Comparison of ENCODE assay signal across 13 mouse cellular contexts in genomic region chr7:35128677-35129567, GRCm38 (mm10). TPM values are rescaled to one million over a fixed set of nuclear protein-coding genes. Genes with fewer than 3 reads are reported as not detected.
DNase-seq lines count a peak whose midpoint lies in the region; ATAC-seq and TF ChIP-seq lines count a peak whose summit lies in the region.
"Had no signal": no experiment of that assay in that cellular context is flagged by ENCODE, and none has a peak within 500 bp of the region (broad histone marks: within the 10 kb centered on the region; RNA-seq: fewer than 3 reads in every experiment).

No protein-coding gene starts in this region.

- ATAC-seq in embryonic facial prominence, embryonic 13.5 days (ENCODE audit: insufficient number of reproducible peaks, insufficient read depth, low FRiP score, low TSS enrichment, low read depth): no peak
- ATAC-seq in midbrain, embryonic 13.5 days: no peak
- no peak for ATAC-seq in midbrain, postnatal 0 days (ENCODE audit: low FRiP score)
- ATAC-seq in lung, embryonic 15.5 days (ENCODE audit: borderline replicate concordance, extremely low read depth, low FRiP score, low TSS enrichment): peak; percentile 20; the same call in 1 of the 2 replicates
- no peak for ATAC-seq in forebrain, embryonic 12.5 days (ENCODE audit: low FRiP score)

- no peak for DNase-seq in embryonic facial prominence, embryonic 10.5 days (ENCODE audit: low spot score)
- DNase-seq in midbrain, postnatal 0 days (ENCODE audit: low spot score): no peak
- peak; percentile 64 to 78 for DNase-seq in urinary bladder, postnatal 36 days (ENCODE audit: low spot score in 2 of 2)
- DNase-seq in frontal cortex, postnatal 10 days (ENCODE audit: low spot score in 2 of 2): no peak
- DNase-seq: adrenal gland, postnatal 10 days; cerebellum, postnatal 25 days; thymus, postnatal 25 days had no signal

- H3K4me1 ChIP-seq in embryonic facial prominence, embryonic 13.5 days: peaks cover 29% of the 10 kb centered on the region
- H3K4me1 ChIP-seq in embryonic facial prominence, embryonic 10.5 days: peaks cover 24% of the 10 kb centered on the region
- 0 out of 2 replicates have a peak, but pooled peaks cover 2% of the 10 kb centered on the region for H3K4me1 ChIP-seq in midbrain, embryonic 13.5 days (replicated peaks)
- no peaks in the 10 kb centered on the region for H3K4me1 ChIP-seq in midbrain, postnatal 0 days (ENCODE audit: insufficient read depth, low read length)
- peaks cover 39% of the 10 kb centered on the region for H3K4me1 ChIP-seq in lung, embryonic 15.5 days
- no peaks in the 10 kb centered on the region; the same call in 1 of the 2 replicates for H3K4me1 ChIP-seq in forebrain, embryonic 12.5 days
- H3K4me1 ChIP-seq: hindbrain, embryonic 15.5 days had no signal

- H3K9ac ChIP-seq in embryonic facial prominence, embryonic 13.5 days: 0 out of 2 replicates have a peak overlapping the region, but pooled peaks have one; percentile 1
- H3K9ac ChIP-seq in midbrain, embryonic 13.5 days (replicated peaks): 0 out of 2 replicates have a peak overlapping the region, but pooled peaks have one; percentile 2
- H3K9ac ChIP-seq in midbrain, postnatal 0 days (replicated peaks; ENCODE audit: low read length, poor library complexity, severe bottlenecking): no peak overlapping the region
- no peak overlapping the region for H3K9ac ChIP-seq in lung, embryonic 15.5 days
- H3K9ac ChIP-seq in forebrain, embryonic 12.5 days: no peak overlapping the region
- H3K9ac ChIP-seq: hindbrain, embryonic 15.5 days; liver, embryonic 14.5 days had no signal

- no peak overlapping the region for H3K4me2 ChIP-seq in embryonic facial prominence, embryonic 13.5 days
- no peak overlapping the region for H3K4me2 ChIP-seq in midbrain, embryonic 13.5 days (replicated peaks)
- H3K4me2 ChIP-seq in midbrain, postnatal 0 days (ENCODE audit: low read depth, low read length, poor library complexity, severe bottlenecking): no peak overlapping the region
- no peak overlapping the region for H3K4me2 ChIP-seq in lung, embryonic 15.5 days
- no peak overlapping the region for H3K4me2 ChIP-seq in forebrain, embryonic 12.5 days
- H3K4me2 ChIP-seq: hindbrain, embryonic 15.5 days had no signal

- H3K36me3 ChIP-seq in embryonic facial prominence, embryonic 13.5 days: no peaks in the 10 kb centered on the region
- no peaks in the 10 kb centered on the region for H3K36me3 ChIP-seq in embryonic facial prominence, embryonic 10.5 days (replicated peaks)
- no peaks in the 10 kb centered on the region for H3K36me3 ChIP-seq in midbrain, embryonic 13.5 days
- H3K36me3 ChIP-seq in midbrain, postnatal 0 days (ENCODE audit: insufficient read depth, low read length): no peaks in the 10 kb centered on the region
- H3K36me3 ChIP-seq in lung, embryonic 15.5 days: no peaks in the 10 kb centered on the region
- H3K36me3 ChIP-seq in forebrain, embryonic 12.5 days (replicated peaks): no peaks in the 10 kb centered on the region
- H3K36me3 ChIP-seq: hindbrain, embryonic 15.5 days had no signal

- no peaks in the 10 kb centered on the region for H3K9me3 ChIP-seq in embryonic facial prominence, embryonic 13.5 days
- H3K9me3 ChIP-seq in embryonic facial prominence, embryonic 10.5 days: no peaks in the 10 kb centered on the region
- H3K9me3 ChIP-seq in midbrain, embryonic 13.5 days: no peaks in the 10 kb centered on the region
- H3K9me3 ChIP-seq in midbrain, postnatal 0 days (ENCODE audit: low read length): no peaks in the 10 kb centered on the region
- H3K9me3 ChIP-seq in lung, embryonic 15.5 days: no peaks in the 10 kb centered on the region
- no peaks in the 10 kb centered on the region for H3K9me3 ChIP-seq in forebrain, embryonic 12.5 days
- H3K9me3 ChIP-seq: hindbrain, embryonic 15.5 days had no signal

- H3K27me3 ChIP-seq in embryonic facial prominence, embryonic 13.5 days: peaks cover 40% of the 10 kb centered on the region
- H3K27me3 ChIP-seq in embryonic facial prominence, embryonic 10.5 days (replicated peaks; ENCODE audit: low read depth, poor library complexity, severe bottlenecking): peaks cover 53% of the 10 kb centered on the region
- H3K27me3 ChIP-seq in midbrain, embryonic 13.5 days: 0 out of 2 replicates have a peak, but pooled peaks cover 8% of the 10 kb centered on the region
- 0 out of 2 replicates have a peak, but pooled peaks cover 7% of the 10 kb centered on the region for H3K27me3 ChIP-seq in midbrain, postnatal 0 days (ENCODE audit: insufficient read depth, low read length)
- H3K27me3 ChIP-seq in lung, embryonic 15.5 days: peaks cover 12% of the 10 kb centered on the region
- peaks cover 24% of the 10 kb centered on the region for H3K27me3 ChIP-seq in forebrain, embryonic 12.5 days

- H3K4me3 ChIP-seq in embryonic facial prominence, embryonic 13.5 days: no peak overlapping the region
- H3K4me3 ChIP-seq in embryonic facial prominence, embryonic 10.5 days: no peak overlapping the region
- no peak overlapping the region for H3K4me3 ChIP-seq in midbrain, embryonic 13.5 days (replicated peaks)
- no peak overlapping the region for H3K4me3 ChIP-seq in midbrain, postnatal 0 days (ENCODE audit: low read depth, low read length)
- no peak overlapping the region for H3K4me3 ChIP-seq in lung, embryonic 15.5 days
- H3K4me3 ChIP-seq in forebrain, embryonic 12.5 days (replicated peaks): no peak overlapping the region
- H3K4me3 ChIP-seq: hindbrain, embryonic 15.5 days had no signal

- TF ChIP-seq CTCF in midbrain, postnatal 0 days (IDR thresholded peaks at IDR 0.05): no peak

- no peak overlapping the region; the same call in none of the 2 replicates for H3K27ac ChIP-seq in embryonic facial prominence, embryonic 13.5 days
- no peak overlapping the region for H3K27ac ChIP-seq in embryonic facial prominence, embryonic 10.5 days (replicated peaks)
- no peak overlapping the region for H3K27ac ChIP-seq in midbrain, embryonic 13.5 days
- H3K27ac ChIP-seq in midbrain, postnatal 0 days (ENCODE audit: low read depth, low read length): no peak overlapping the region
- peak overlapping the region; percentile 22; the same call in 1 of the 2 replicates for H3K27ac ChIP-seq in lung, embryonic 15.5 days
- no peak overlapping the region for H3K27ac ChIP-seq in forebrain, embryonic 12.5 days
- H3K27ac ChIP-seq: hindbrain, embryonic 15.5 days; liver, embryonic 14.5 days had no signal

- 47% methylated on average over 17 of the region's 17 CpGs for WGBS in embryonic facial prominence, embryonic 13.5 days
- 68% methylated on average over 17 of the region's 17 CpGs for WGBS in embryonic facial prominence, embryonic 10.5 days
- 74% methylated on average over 17 of the region's 17 CpGs for WGBS in midbrain, embryonic 13.5 days
- WGBS in midbrain, postnatal 0 days: 76% methylated on average over 17 of the region's 17 CpGs
- WGBS in lung, embryonic 15.5 days: 30% methylated on average over 17 of the region's 17 CpGs
- 73% methylated on average over 17 of the region's 17 CpGs for WGBS in forebrain, embryonic 12.5 days

RNA-seq across cellular contexts. Expression of gene Cebpa, which starts 9.8 kb away (rescaled TPM):
- 5.3 and 5.5 TPM in 2 replicates for polyA plus RNA-seq in embryonic facial prominence, embryonic 13.5 days (2015; fragmentation: Nextera tagmentation; extraction: Ambion mirVana)
- 0.39 and 0.45 TPM in 2 replicates for polyA plus RNA-seq in embryonic facial prominence, embryonic 10.5 days (2016; fragmentation: Nextera tagmentation; extraction: Ambion mirVana)
- 0.41 and 0.47 TPM in 2 replicates for polyA plus RNA-seq in midbrain, embryonic 13.5 days (2015; fragmentation: Nextera tagmentation; extraction: Ambion mirVana)
- 3.9 and 11.3 TPM in 2 replicates for total RNA-seq in midbrain, postnatal 0 days (2014; rRNA removed)
- polyA plus RNA-seq in midbrain, postnatal 0 days (2015; fragmentation: Nextera tagmentation; extraction: Ambion mirVana): 0.44 and 0.67 TPM in 2 replicates
- polyA plus RNA-seq in lung, embryonic 15.5 days (2015; fragmentation: Nextera tagmentation; extraction: Ambion mirVana): 6.9 and 7.3 TPM in 2 replicates
- 0.58 and 1.1 TPM in 2 replicates for polyA plus RNA-seq in forebrain, embryonic 12.5 days (2016; fragmentation: Nextera tagmentation; extraction: Ambion mirVana)

RNA-seq across cellular contexts. Expression of gene Slc7a10, which starts 57.3 kb away (rescaled TPM):
- 5.3 and 5.5 TPM in 2 replicates for polyA plus RNA-seq in embryonic facial prominence, embryonic 13.5 days (2015; fragmentation: Nextera tagmentation; extraction: Ambion mirVana)
- 0.53 and 0.69 TPM in 2 replicates for polyA plus RNA-seq in embryonic facial prominence, embryonic 10.5 days (2016; fragmentation: Nextera tagmentation; extraction: Ambion mirVana)
- polyA plus RNA-seq in midbrain, embryonic 13.5 days (2015; fragmentation: Nextera tagmentation; extraction: Ambion mirVana): 3.4 and 3.6 TPM in 2 replicates
- total RNA-seq in midbrain, postnatal 0 days (2014; rRNA removed): 37.1 and 39.1 TPM in 2 replicates
- polyA plus RNA-seq in midbrain, postnatal 0 days (2015; fragmentation: Nextera tagmentation; extraction: Ambion mirVana): 24.1 and 29.4 TPM in 2 replicates
- 2.3 and 3.4 TPM in 2 replicates for polyA plus RNA-seq in lung, embryonic 15.5 days (2015; fragmentation: Nextera tagmentation; extraction: Ambion mirVana)
- polyA plus RNA-seq in forebrain, embryonic 12.5 days (2016; fragmentation: Nextera tagmentation; extraction: Ambion mirVana): 1.5 and 1.6 TPM in 2 replicates

Comparison
In these comparisons a context has a peak if more than half of its experiments do, and no peak if none do; other contexts are left out.
1. H3K9ac ChIP-seq: peak in embryonic facial prominence, embryonic 13.5 days (single experiment) and midbrain, embryonic 13.5 days (single experiment); none in midbrain, postnatal 0 days (single experiment), lung, embryonic 15.5 days (single experiment) and forebrain, embryonic 12.5 days (single experiment).
2. DNase-seq: peak in urinary bladder, postnatal 36 days (2 of 2); none in embryonic facial prominence, embryonic 10.5 days (single experiment), midbrain, postnatal 0 days (single experiment) and frontal cortex, postnatal 10 days (0 of 2).